In the genomic region with DNA sequence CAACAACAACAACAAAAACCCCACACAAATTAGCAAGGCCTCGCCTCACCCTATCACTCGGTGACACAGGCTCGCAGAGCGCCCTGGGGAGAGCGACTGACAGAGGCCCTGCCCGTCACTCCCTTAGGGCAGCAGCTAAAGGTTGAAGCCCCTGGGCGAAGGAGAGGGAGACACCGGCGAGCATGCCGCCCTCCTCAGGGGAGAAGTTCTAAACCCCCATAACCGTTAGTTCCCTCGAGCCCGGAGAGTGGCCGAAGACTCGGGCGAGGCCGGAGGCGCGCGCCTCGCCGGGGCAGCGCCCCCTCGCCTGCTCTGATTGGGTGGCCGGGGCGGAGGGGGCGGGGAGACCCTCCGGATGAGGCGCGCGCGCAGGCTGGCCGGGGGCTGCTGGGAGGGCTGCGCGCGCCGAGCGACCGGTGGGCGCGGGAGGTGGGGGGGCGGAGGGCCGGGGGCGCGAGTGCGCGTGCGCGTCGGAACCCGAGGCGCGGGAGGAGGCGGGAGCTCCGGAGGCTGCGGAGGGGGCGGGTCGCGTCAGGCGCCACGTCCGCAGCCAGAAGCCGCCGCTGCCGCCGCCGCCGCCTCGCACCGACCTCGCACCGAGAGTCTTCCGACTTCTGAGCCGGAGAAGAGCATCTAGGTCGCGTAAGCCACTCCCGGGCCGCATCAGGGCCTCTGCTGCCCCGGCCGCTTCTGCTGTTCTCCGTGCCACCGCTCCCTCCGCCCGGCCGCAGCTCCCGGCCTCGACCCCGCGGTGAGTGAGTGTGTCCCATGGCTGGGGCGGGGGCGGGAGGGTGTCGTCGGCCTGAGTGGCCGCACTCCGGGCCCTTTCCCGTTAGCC, we compare ENCODE assay signal across 8 mouse cellular contexts. TPM values are rescaled to one million over a fixed set of nuclear protein-coding genes. Genes with fewer than 3 reads are reported as not detected.
DNase-seq lines count a peak whose midpoint lies in the region; ATAC-seq and TF ChIP-seq lines count a peak whose summit lies in the region.

Gene Fhl4 (minus strand): TSS at position 249 of the 838 bp plus-strand sequence.
Gene Tmem263 (plus strand): TSS at position 381 of the 838 bp plus-strand sequence.

- H3K4me2 ChIP-seq in forebrain, postnatal 0 days (ENCODE audit: low read depth): peak within 1 kb of the TSS; percentile 96
- H3K4me2 ChIP-seq in lung, embryonic 14.5 days: peak within 1 kb of the TSS; percentile 70

- peak; percentile 51 for DNase-seq in MEL-GATA-1-ER (ENCODE audit: extremely low read depth, low read depth)
- peak; percentile 79 to 81 for DNase-seq in cerebellum, adult 2 months
- peak; percentile 97 for DNase-seq in forebrain, postnatal 0 days
- DNase-seq in heart, postnatal 4 days: peak; percentile 92
- DNase-seq in layer of hippocampus, adult 8-10 months (ENCODE audit: low spot score in 2 of 2): peak; percentile 37 to 58
- DNase-seq in lung, embryonic 14.5 days: peak; percentile 96
- DNase-seq in thymus, adult 18-20 months: peak; percentile 76 to 79

- peak within 1 kb of the TSS; percentile 96 for H3K4me3 ChIP-seq in cerebellum, adult 2 months (replicated peaks; ENCODE audit: insufficient read depth, low read depth, low read length)
- H3K4me3 ChIP-seq in forebrain, postnatal 0 days (ENCODE audit: low read depth, low read length): peak within 1 kb of the TSS; percentile 88
- peak within 1 kb of the TSS; percentile 82 for H3K4me3 ChIP-seq in lung, embryonic 14.5 days (ENCODE audit: low read depth, low read length)

- H3K27me3 ChIP-seq in cerebellum, adult 2 months (ENCODE audit: control insufficient read depth, insufficient read depth, low read length): no peaks in the 10 kb centered on the region
- H3K27me3 ChIP-seq in forebrain, postnatal 0 days (ENCODE audit: insufficient read depth, low read length): no peaks in the 10 kb centered on the region
- no peaks in the 10 kb centered on the region for H3K27me3 ChIP-seq in lung, embryonic 14.5 days (ENCODE audit: insufficient read depth, low read length)

- peak within 1 kb of the TSS; percentile 88 for H3K27ac ChIP-seq in cerebellum, adult 2 months (ENCODE audit: insufficient read depth, low read length)
- H3K27ac ChIP-seq in forebrain, postnatal 0 days (ENCODE audit: low read depth, low read length): peak within 1 kb of the TSS; percentile 91
- peak within 1 kb of the TSS; percentile 86 for H3K27ac ChIP-seq in lung, embryonic 14.5 days (ENCODE audit: low read depth)

- H3K36me3 ChIP-seq in forebrain, postnatal 0 days (ENCODE audit: insufficient read depth): no peaks in the 10 kb centered on the region
- no peaks in the 10 kb centered on the region for H3K36me3 ChIP-seq in lung, embryonic 14.5 days (ENCODE audit: insufficient read depth)

- peak within 1 kb of the TSS; percentile 94 for H3K9ac ChIP-seq in forebrain, postnatal 0 days
- peak within 1 kb of the TSS; percentile 94 for H3K9ac ChIP-seq in lung, embryonic 14.5 days

- peak; percentile 38; the same call in 1 of the 2 replicates for TF ChIP-seq POLR2A in cerebellum, adult 2 months (IDR thresholded peaks at IDR 0.05; ENCODE audit: borderline replicate concordance, insufficient read depth, low read length)

- H3K4me1 ChIP-seq in cerebellum, adult 2 months (ENCODE audit: control insufficient read depth, insufficient read depth, low read length): no peaks in the 10 kb centered on the region; the same call in 1 of the 2 replicates
- H3K4me1 ChIP-seq in forebrain, postnatal 0 days (ENCODE audit: insufficient read depth): peaks cover 7% of the 10 kb centered on the region
- H3K4me1 ChIP-seq in lung, embryonic 14.5 days (ENCODE audit: insufficient read depth): no peaks in the 10 kb centered on the region

- no peaks in the 10 kb centered on the region for H3K9me3 ChIP-seq in forebrain, postnatal 0 days (ENCODE audit: low read length)
- no peaks in the 10 kb centered on the region for H3K9me3 ChIP-seq in lung, embryonic 14.5 days (ENCODE audit: low read depth, low read length)

- under 1% methylated on average over 93 of the region's 96 CpGs for WGBS in cerebellum, adult 2 months
- WGBS in forebrain, postnatal 0 days: 2% methylated on average over 76 of the region's 96 CpGs
- WGBS in lung, embryonic 14.5 days: under 1% methylated on average over 83 of the region's 96 CpGs

- no peak for TF ChIP-seq CTCF in cerebellum, adult 2 months (IDR thresholded peaks at IDR 0.05; ENCODE audit: borderline replicate concordance, insufficient read depth, low read depth, low read length)
- TF ChIP-seq CTCF in forebrain, postnatal 0 days (IDR thresholded peaks at IDR 0.05; ENCODE audit: low read depth): peak; percentile 36; the same call in 1 of the 2 replicates
- 0 out of 2 replicates have a peak, but pooled peaks have one; percentile 1 for TF ChIP-seq CTCF in lung, embryonic 14.5 days (IDR thresholded peaks at IDR 0.05; ENCODE audit: low read depth)

- ATAC-seq in forebrain, postnatal 0 days: peak; percentile 97
- peak; percentile 96 for ATAC-seq in lung, embryonic 14.5 days (ENCODE audit: insufficient read depth)
- ATAC-seq in neutrophil, adult 5-6 weeks (ENCODE audit: extremely low read depth, insufficient number of reproducible peaks, low FRiP score, poor library complexity, severe bottlenecking): peak; percentile 53

RNA-seq across cellular contexts. Expression of gene Fhl4, which starts in this region (rescaled TPM):
- polyA plus RNA-seq in cerebellum, adult 2 months (2012; rRNA removed): 0.82 and 0.87 TPM in 2 replicates
- 1.8 and 2.3 TPM in 2 replicates for total RNA-seq in forebrain, postnatal 0 days (2014; rRNA removed)
- 2.4 and 3.0 TPM in 2 replicates for polyA plus RNA-seq in forebrain, postnatal 0 days (2015; fragmentation: Nextera tagmentation; extraction: Ambion mirVana)
- total RNA-seq in heart, postnatal 4 days (2021): 1 to 10 TPM in 1 of 2 experiments, under 1 TPM in 1; 0.79 to 1.1 TPM
- total RNA-seq in layer of hippocampus, adult 8-10 months (2022): 1 to 10 TPM in 1 of 4 experiments, under 1 TPM in 3; 0.56 to 1.4 (median 0.68) TPM
- polyA plus RNA-seq in lung, embryonic 14.5 days (2014; fragmentation: Nextera tagmentation; extraction: Ambion mirVana): 0.99 and 1.3 TPM in 2 replicates
- total RNA-seq in neutrophil, adult 5-6 weeks (2017): 0.81 and 0.98 TPM in 2 replicates

RNA-seq across cellular contexts. Expression of gene Tmem263, which starts in this region (rescaled TPM):
- polyA plus RNA-seq in cerebellum, adult 2 months (2012; rRNA removed): 14.0 and 14.2 TPM in 2 replicates
- total RNA-seq in forebrain, postnatal 0 days (2014; rRNA removed): 29.9 and 31.5 TPM in 2 replicates
- polyA plus RNA-seq in forebrain, postnatal 0 days (2015; fragmentation: Nextera tagmentation; extraction: Ambion mirVana): 35.9 and 48.4 TPM in 2 replicates
- total RNA-seq in heart, postnatal 4 days (2021): 10 to 100 TPM; 33.1 to 33.4 TPM
- 10 to 100 TPM; 27.3 to 33.8 (median 30.6) TPM for total RNA-seq in layer of hippocampus, adult 8-10 months (2022)
- 71.4 and 72.4 TPM in 2 replicates for polyA plus RNA-seq in lung, embryonic 14.5 days (2014; fragmentation: Nextera tagmentation; extraction: Ambion mirVana)
- 13.2 and 15.7 TPM in 2 replicates for total RNA-seq in neutrophil, adult 5-6 weeks (2017)

Comparison
In these comparisons a context has a peak if more than half of its experiments do, and no peak if none do; other contexts are left out.
1. Peak in every context shown above with its lines: DNase-seq, ATAC-seq, H3K4me3 ChIP-seq and H3K27ac ChIP-seq.